Mouse (Mus musculus) megakaryocyte, embryonic 14.5 days (primary cell): ENCODE measurements around the gene Rspo4.

Experiments
- FLI1 ChIP-seq: IDR thresholded peaks from 2 replicates; pipeline ENCODE4 v1.6.1; 2012; ENCODE audit warnings: low read length, inconsistent platforms, mixed read lengths
- GATA1 ChIP-seq: IDR thresholded peaks from 3 replicates; pipeline ENCODE4 v1.6.1; 2012; ENCODE audit warnings: mixed read lengths, low read length, inconsistent platforms, borderline replicate concordance

DNA sequence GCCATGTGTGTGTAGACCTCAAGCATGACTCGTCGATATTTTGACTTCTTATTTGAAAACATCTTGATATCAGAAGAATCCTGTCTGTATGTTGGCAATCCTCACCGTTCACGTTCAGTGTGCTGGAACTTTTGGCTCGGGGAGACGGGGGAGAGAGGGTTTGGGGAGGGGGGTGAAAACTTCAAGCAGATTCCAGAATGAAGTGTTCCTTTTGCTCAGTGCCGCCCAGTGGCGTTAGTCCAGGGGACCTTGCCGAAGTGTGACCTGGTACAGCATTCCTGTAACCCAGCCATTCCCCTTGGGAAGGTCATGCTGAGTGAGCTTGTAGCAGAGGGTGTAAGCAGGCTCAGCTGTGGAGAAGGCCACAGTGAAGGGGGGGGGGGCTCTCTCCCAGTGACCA lies 76.4 kb downstream of the Rspo4 start:
- no peak for TF ChIP-seq GATA1
- TF ChIP-seq FLI1 = no peak
